Mouse (Mus musculus): ENCODE measurements around the gene Ssbp3.

DNA sequence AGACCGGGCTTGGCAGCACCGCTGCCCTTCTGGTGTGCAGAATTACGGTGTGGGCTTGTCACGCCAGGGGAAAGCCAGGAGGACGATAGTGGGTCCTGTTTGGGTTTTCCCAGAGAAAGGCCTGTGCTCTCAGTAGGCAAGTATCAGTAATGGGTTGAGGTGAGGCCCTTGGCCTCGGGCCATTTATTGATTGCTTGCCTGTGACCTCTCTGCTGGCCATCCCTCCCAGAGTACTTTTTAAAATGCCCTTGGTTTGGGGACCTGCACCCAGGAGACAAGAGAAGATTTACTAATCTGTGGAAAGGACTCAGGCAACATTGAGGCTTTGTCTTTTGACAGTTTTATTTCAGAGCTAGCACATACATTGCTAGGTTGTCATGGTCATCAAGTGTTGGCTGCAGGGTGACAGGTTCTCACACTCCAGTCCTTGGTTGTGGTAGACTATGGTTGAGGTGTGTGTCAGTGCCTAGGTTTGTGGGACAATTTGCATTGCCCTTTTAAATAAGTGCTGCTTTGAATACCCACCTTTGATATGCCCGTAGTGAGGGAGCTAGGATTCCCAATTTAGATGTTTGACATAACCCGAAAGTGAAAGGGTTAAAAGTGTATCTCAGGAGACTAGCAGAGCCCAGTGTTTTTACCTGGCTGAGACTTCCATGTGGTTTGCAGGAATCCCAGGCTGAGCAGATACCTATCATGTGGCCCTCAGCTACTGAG, 28.2 kb downstream of the Ssbp3 start:
- TF ChIP-seq CTCF (IDR thresholded peaks at IDR 0.05; ENCODE audit: low read depth, low read length) (no peak), POLR2A (IDR thresholded peaks at IDR 0.05; ENCODE audit: extremely low read depth, insufficient read depth, low read length) (no peak)
